Mouse (Mus musculus) Muller cell, postnatal 12 days (primary cell): Measurements from ENCODE around the gene Pik3c2g.

ENCODE experiments used
- DNase-seq: peaks from one replicate; pipeline ENCODE4 v3.0.0-alpha.2; 2015; ENCODE audit errors: inconsistent ontology term

The Pik3c2g gene

DNA sequence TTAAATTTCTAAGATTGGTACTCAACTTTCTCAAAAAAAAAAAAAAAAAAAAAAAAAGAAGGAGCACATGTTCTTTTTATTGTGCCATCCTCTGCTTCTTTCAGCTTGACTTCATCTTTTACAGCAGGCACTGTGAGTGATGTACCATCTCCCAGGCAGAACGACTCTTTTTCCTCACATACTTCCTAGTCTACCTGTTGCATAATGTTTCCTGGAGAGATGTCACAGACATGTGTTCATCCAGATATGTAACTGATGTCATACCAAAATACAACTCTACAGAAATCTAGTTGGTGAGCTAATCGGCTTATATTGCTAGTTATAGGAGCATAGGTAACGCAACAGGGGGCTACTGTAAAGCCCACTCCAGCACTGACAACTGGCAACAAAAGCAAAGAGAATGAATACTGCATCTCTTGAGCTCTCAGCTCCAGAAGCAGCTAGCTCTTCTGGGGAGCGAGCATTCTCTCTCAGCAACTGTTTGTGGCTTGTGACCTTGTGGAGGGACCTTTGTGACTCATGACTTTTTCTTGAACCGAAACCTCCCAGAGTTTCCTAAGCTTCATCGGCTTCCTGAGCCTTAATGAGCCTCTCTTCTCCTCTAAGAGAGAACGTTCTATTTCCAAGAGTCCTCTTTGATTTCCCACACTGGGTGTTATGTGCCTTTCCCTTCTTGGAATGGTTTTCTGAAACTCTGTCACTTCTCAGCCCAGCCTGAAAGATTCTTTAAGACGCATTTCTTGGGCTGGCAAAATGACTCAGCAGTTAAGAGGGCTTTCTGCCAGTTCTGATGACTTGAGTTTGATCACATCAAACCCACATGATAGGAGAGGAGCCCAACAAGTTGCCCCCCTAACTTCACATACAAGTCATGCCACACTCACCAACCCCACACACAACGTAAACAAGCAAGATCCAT, 148.9 kb downstream of the Pik3c2g start:
- DNase-seq = no peak

- no peak for DNase-seq
Measured at GRCm38 (mm10) chr6:139738350-139738749, 151.3 kb downstream of the Pik3c2g start.

- DNase-seq = no peak
Measured at GRCm38 (mm10) chr6:139742693-139743432, 155.8 kb downstream of the Pik3c2g start.

- DNase-seq = no peak
Measured at GRCm38 (mm10) chr6:139746758-139747479, 159.9 kb downstream of the Pik3c2g start.

GRCm38 (mm10) chr6:139748091-139748771, 161.2 kb downstream of the Pik3c2g start:
- no peak for DNase-seq

DNA sequence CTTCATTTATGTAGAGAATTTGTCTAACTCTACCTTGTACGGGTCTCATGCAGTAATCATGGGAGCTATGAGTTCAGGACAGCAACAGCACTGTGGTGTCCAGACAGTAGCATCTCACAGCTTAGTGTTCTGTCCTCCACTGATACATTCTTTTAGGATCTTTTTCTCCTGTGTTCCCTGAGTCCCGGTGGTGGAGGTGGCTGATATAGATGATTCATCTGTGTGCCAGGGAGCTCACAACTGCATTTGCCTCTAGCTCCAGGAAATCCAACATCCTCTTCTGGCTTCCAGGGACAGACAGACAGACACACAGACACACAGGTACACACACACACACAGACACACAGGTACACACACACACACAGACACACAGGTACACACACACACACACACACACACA, 163.6 kb downstream of the Pik3c2g start:
- no peak for DNase-seq

DNA sequence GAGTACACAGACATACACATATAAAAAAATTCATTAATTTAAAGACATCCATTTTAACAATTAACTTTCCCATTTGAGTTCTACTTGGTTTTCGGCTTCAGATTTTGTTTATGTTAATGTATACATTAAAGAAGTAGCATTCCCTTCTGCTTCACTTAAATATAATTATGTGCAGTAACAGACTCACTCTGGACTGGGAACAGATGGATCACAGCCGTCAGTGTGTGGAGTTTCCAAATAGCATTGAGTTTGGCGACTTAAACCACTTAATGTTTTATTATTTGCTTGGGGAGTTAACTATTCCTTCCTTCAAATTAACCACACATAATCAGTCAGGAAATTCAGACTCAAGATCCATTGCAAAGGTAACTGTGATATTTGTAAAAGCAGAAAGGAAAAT, 164.0 kb downstream of the Pik3c2g start:
- DNase-seq = no peak

- DNase-seq = no peak
Measured at GRCm38 (mm10) chr6:139757876-139758275, 170.9 kb downstream of the Pik3c2g start.

DNA sequence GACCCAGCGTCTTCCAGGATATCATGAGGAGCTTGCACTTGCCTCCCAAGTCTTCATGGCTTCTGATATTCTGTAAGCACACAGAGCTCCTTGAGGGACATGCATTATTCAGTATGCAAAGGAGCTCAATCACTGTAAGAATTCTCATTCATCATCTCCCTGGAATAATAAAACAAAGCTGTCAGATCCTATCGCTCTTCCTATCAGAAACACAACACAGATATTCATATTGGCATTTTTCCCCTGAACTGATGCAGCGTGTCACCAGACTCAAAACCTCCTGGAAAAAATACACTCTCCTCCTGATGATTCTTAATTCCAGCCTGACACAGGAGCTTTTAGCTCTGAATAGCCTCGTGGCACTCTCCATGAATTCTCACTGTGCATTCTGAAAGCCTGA, 174.0 kb downstream of the Pik3c2g start:
- DNase-seq = no peak

GRCm38 (mm10) chr6:139764398-139764797, 177.4 kb downstream of the Pik3c2g start:
- no peak for DNase-seq

DNA sequence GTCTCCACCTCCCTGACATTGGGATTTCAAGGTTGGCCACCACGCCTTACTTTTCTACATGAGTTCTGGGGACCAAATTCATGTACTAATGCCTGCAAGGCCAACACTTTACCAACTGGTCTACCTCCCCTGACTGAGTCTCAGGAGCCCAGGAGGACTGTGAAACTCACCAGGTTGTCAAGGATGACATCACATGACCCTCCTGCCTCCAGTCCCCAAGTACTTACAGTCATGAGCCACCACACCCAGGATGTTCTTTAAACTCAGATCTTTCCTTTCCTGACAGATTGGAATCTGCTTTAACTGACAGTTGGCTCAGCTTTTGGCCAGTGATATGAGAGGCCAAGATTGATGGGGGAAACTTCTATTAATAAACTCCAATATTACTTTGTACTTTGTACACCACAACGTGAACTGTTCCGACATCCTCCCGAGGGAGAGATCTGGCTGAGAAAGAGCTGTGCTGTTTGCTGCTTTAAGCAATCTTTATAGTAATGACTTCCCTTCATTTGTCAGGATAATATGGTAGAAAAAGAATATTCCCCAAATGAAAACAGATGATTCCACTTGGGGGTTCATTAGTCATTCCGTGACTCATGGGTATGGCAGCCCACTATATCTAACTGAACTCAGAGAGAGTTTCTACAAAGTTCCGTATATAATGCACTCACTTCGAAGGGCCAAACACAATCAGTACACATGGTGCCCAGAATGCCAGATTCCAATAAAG, 182.9 kb downstream of the Pik3c2g start:
- peak; percentile 19 for DNase-seq

DNA sequence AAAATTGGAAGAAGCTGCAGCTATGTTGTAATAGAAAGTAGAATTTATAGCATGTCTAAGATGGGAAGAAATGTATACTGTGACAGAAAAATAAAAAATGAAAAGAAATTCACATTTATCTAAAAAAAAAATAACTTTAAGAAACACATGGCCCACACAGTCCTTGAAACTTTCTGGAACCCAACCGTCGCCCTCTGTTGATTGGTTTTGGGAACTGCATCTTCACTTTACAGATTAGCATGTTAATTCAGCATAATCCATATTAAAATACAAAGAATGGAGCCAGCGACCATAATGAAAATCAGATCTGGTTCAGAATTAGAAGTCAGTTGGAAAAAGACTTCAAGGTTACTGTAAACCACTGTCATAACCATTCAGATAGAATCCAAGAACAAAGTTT, 183.5 kb downstream of the Pik3c2g start:
- DNase-seq = no peak

GRCm38 (mm10) chr6:139777576-139778282, 190.7 kb downstream of the Pik3c2g start:
- DNase-seq = no peak

DNA sequence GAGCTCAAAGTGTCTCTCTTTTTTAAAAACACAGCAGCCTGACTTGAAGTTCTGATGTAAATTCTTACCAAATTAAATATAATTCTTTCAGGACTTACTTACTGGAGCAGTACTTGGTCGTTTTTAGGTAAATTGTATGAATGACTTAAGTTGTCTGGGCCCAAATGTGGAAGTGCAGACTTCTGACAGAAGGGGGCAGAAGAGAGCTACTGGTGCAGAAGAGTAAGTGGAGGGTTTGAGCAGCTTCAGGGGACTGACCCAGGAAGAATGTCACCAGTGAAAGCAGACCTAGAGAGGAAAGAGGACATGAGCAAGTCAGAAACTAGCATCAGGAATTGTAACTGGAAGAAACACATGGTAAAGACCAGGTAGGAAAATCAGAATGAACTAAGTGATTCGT, 193.0 kb downstream of the Pik3c2g start:
- no peak for DNase-seq

- DNase-seq = peak; percentile 2
Measured at GRCm38 (mm10) chr6:139789479-139789878, 202.5 kb downstream of the Pik3c2g start.

- DNase-seq = no peak
Measured at GRCm38 (mm10) chr6:139799541-139800226, 212.7 kb downstream of the Pik3c2g start.

DNA sequence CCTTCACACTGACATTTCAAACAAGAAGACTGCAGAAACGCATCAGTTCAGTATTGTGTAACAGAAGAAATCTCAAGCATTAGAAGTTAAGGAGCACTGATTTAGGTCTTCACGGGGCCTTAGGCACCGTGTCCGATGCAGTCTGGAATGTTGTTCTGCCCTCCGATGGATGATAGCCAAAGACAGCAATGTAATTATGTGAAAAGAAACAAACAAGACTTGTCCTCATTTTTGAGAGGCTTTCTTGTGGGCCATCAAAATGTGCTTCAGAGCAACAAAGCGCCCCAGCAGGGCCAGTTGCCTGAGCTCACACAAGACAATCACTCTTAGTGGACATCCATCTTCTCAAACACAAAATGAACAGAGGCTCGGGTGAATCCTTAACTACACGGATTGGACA, 234.9 kb downstream of the Pik3c2g start:
- DNase-seq = peak; percentile 72

DNA sequence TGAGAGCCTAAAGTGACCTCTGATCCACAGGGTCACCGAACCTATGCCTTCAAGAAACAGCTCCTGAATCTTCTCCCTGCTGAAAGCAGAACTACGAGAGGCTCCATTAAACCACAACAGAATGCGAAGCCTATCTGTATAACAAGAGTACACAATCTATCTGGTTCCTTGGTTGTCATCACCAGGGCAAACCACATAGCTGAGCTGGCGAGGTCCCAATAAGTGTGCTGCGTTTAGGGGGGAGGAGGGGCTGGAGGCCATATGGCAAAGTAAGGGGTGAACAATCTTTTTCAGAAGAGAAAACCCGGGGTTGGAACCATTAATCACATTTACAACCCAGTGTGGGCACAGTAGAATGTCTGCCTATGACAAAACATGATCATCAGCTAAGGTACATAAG, 251.2 kb downstream of the Pik3c2g start:
- DNase-seq = no peak

GRCm38 (mm10) chr6:139838713-139839112, 251.7 kb downstream of the Pik3c2g start:
- DNase-seq = no peak

- DNase-seq = no peak
Measured at GRCm38 (mm10) chr6:139839907-139840306, 252.9 kb downstream of the Pik3c2g start.
